Mouse (Mus musculus) intestine, embryonic 14.5 days (tissue): ENCODE measurements around the gene Ppfibp2. TPM values are rescaled to one million over a fixed set of nuclear protein-coding genes. Genes with fewer than 3 reads are reported as not detected.

Experiments used
- ATAC-seq: fragments of 200-750 bp; cut with Nextera tagmentation; replicated peaks from 2 replicates; pipeline ENCODE4 v1.8.0; 2017; ENCODE audit warnings: low read depth, moderate number of reproducible peaks, moderate TSS enrichment, moderate library complexity; ENCODE audit not compliant: low FRiP score, low TSS enrichment
- DNase-seq: peaks from one replicate; pipeline ENCODE4 v3.0.0-alpha.2; 2018; ENCODE audit warnings: low spot score
- H3K27ac ChIP-seq: fragments of 300-500 bp; sonication (generic); 2 replicates; pipeline ENCODE4 v1.5.1; 2014; ENCODE audit warnings: low read depth, mild to moderate bottlenecking, control low read depth
- H3K27me3 ChIP-seq: fragments of 300-500 bp; sonication (generic); replicated peaks from 2 replicates; pipeline ENCODE4 v1.6.1; 2014; ENCODE audit warnings: low read length, control low read depth; ENCODE audit not compliant: control insufficient read depth, insufficient read depth
- H3K36me3 ChIP-seq: fragments of 300-500 bp; sonication (generic); 2 replicates; pipeline ENCODE4 v1.6.1; 2014; ENCODE audit warnings: low read length, control low read depth; ENCODE audit not compliant: control insufficient read depth, insufficient read depth
- H3K4me1 ChIP-seq: fragments of 300-500 bp; sonication (generic); replicated peaks from 2 replicates; pipeline ENCODE4 v1.6.1; 2014; ENCODE audit warnings: low read length, control low read depth, mixed read lengths; ENCODE audit not compliant: control insufficient read depth, insufficient read depth
- H3K4me2 ChIP-seq: fragments of 300-500 bp; sonication (generic); 2 replicates; pipeline ENCODE4 v1.6.1; 2014; ENCODE audit warnings: low read length
- H3K4me3 ChIP-seq: fragments of 300-500 bp; sonication (generic); 2 replicates; pipeline ENCODE4 v1.5.1; 2014; ENCODE audit warnings: low read depth, low read length, control low read depth, mixed read lengths
- H3K9ac ChIP-seq: fragments of 300-500 bp; sonication (generic); 2 replicates; pipeline ENCODE4 v1.6.1; 2014; ENCODE audit warnings: mild to moderate bottlenecking, low read length
- H3K9me3 ChIP-seq: fragments of 300-500 bp; sonication (generic); 2 replicates; pipeline ENCODE4 v1.6.1; 2016; ENCODE audit warnings: low read length, control low read depth; ENCODE audit not compliant: control insufficient read depth
- WGBS: fragments of 180-500 bp; shearing (Covaris S2); extraction: QIAGEN DNeasy Blood & Tissue Kit; methylation state at CpG from one replicate; pipeline ENCODE4 v1.1.7; 2014; 5-methylcytosine and 5-hydroxymethylcytosine counted together
- polyA plus RNA-seq: library from polyadenylated mRNA; unstranded; fragments of >200 nt; fragmentation: Nextera tagmentation; extraction: Ambion mirVana; gene quantifications from 2 replicates; pipeline ENCODE4 v1.2.1, GENCODE M21; 2014

Gene Ppfibp2
- polyA plus RNA-seq, 1 experiment from 2014 or later, result 11.2 TPM

- WGBS, result 75% methylated on average over 3 of the region's 3 CpGs
- Histone ChIP-seq H3K27me3 (no peaks in the 10 kb centered on the region), H3K9ac (no peak overlapping the region), H3K4me1 (no peaks in the 10 kb centered on the region), H3K36me3 (no peaks in the 10 kb centered on the region), H3K4me2 (no peak overlapping the region), H3K4me3 (no peak overlapping the region), H3K27ac (no peak overlapping the region), H3K9me3 (no peaks in the 10 kb centered on the region)
- ATAC-seq, result no peak
- no peak for DNase-seq
Measured at GRCm38 (mm10) chr7:107620137-107620536, 25.1 kb downstream of the Ppfibp2 start.

GRCm38 (mm10) chr7:107624432-107624831 lies 29.4 kb downstream of the Ppfibp2 start:
- no peak for DNase-seq
- H3K36me3 ChIP-seq, result no peaks in the 10 kb centered on the region
- H3K9me3 ChIP-seq, result no peaks in the 10 kb centered on the region
- 52% methylated on average over 3 of the region's 3 CpGs for WGBS
- ATAC-seq, result no peak
- no peak overlapping the region for H3K9ac ChIP-seq
- no peaks in the 10 kb centered on the region for H3K27me3 ChIP-seq
- H3K4me1 ChIP-seq, result no peaks in the 10 kb centered on the region
- H3K4me2 ChIP-seq, result no peak overlapping the region
- no peak overlapping the region for H3K27ac ChIP-seq
- no peak overlapping the region for H3K4me3 ChIP-seq

- Histone ChIP-seq H3K36me3 (no peaks in the 10 kb centered on the region), H3K9ac (no peak within 1 kb of the TSS), H3K4me1 (no peaks in the 10 kb centered on the region), H3K9me3 (no peaks in the 10 kb centered on the region), H3K27ac (no peak within 1 kb of the TSS), H3K4me3 (no peak within 1 kb of the TSS), H3K4me2 (no peak within 1 kb of the TSS), H3K27me3 (no peaks in the 10 kb centered on the region)
- 82% methylated on average over 2 of the region's 2 CpGs for WGBS
- DNase-seq (no peak), ATAC-seq (no peak)
Measured at GRCm38 (mm10) chr7:107625061-107625460, 30.1 kb downstream of the Ppfibp2 start, which contains the start of gene 5330417H12Rik. TSS of gene 5330417H12Rik (minus strand) at chr7:107625161.

- Histone ChIP-seq H3K36me3 (no peaks in the 10 kb centered on the region), H3K4me1 (no peaks in the 10 kb centered on the region), H3K4me3 (no peak overlapping the region), H3K4me2 (no peak overlapping the region), H3K27ac (no peak overlapping the region), H3K27me3 (no peaks in the 10 kb centered on the region), H3K9ac (no peak overlapping the region), H3K9me3 (no peaks in the 10 kb centered on the region)
- WGBS, result 38% methylated on average over 6 of the region's 6 CpGs
- ATAC-seq (no peak), DNase-seq (no peak)
Measured at GRCm38 (mm10) chr7:107625781-107626180, 30.8 kb downstream of the Ppfibp2 start.

GRCm38 (mm10) chr7:107628383-107628782 lies 33.4 kb downstream of the Ppfibp2 start:
- Histone ChIP-seq H3K9me3 (no peaks in the 10 kb centered on the region), H3K36me3 (no peaks in the 10 kb centered on the region), H3K4me2 (no peak overlapping the region), H3K27ac (no peak overlapping the region), H3K4me1 (no peaks in the 10 kb centered on the region), H3K27me3 (no peaks in the 10 kb centered on the region), H3K4me3 (no peak overlapping the region), H3K9ac (no peak overlapping the region)
- ATAC-seq (no peak), DNase-seq (no peak)

GRCm38 (mm10) chr7:107633201-107633600 lies 38.2 kb downstream of the Ppfibp2 start:
- Histone ChIP-seq H3K36me3 (no peaks in the 10 kb centered on the region), H3K4me1 (no peaks in the 10 kb centered on the region), H3K9ac (no peak overlapping the region), H3K9me3 (no peaks in the 10 kb centered on the region), H3K27me3 (no peaks in the 10 kb centered on the region), H3K4me2 (no peak overlapping the region), H3K4me3 (no peak overlapping the region), H3K27ac (no peak overlapping the region)
- DNase-seq (no peak), ATAC-seq (no peak)
- 89% methylated on average over 4 of the region's 4 CpGs for WGBS

- ATAC-seq (no peak), DNase-seq (no peak)
- H3K4me3 ChIP-seq, result no peak overlapping the region
- H3K36me3 ChIP-seq, result no peaks in the 10 kb centered on the region
- H3K9me3 ChIP-seq, result no peaks in the 10 kb centered on the region
- H3K4me2 ChIP-seq, result no peak overlapping the region
- no peaks in the 10 kb centered on the region for H3K4me1 ChIP-seq
- H3K27ac ChIP-seq, result no peak overlapping the region
- no peak overlapping the region for H3K9ac ChIP-seq
- H3K27me3 ChIP-seq, result no peaks in the 10 kb centered on the region
- 89% methylated on average over 7 of the region's 7 CpGs for WGBS
Measured at GRCm38 (mm10) chr7:107637398-107637797, 42.4 kb downstream of the Ppfibp2 start.

GRCm38 (mm10) chr7:107638026-107638425 lies 43.0 kb downstream of the Ppfibp2 start:
- H3K9me3 ChIP-seq, result no peaks in the 10 kb centered on the region
- H3K4me3 ChIP-seq, result no peak overlapping the region
- no peak overlapping the region for H3K27ac ChIP-seq
- no peaks in the 10 kb centered on the region for H3K36me3 ChIP-seq
- H3K4me1 ChIP-seq, result no peaks in the 10 kb centered on the region
- no peak overlapping the region for H3K9ac ChIP-seq
- DNase-seq (no peak), ATAC-seq (no peak)
- WGBS, result 87% methylated on average over 5 of the region's 5 CpGs
- H3K4me2 ChIP-seq, result no peak overlapping the region
- H3K27me3 ChIP-seq, result no peaks in the 10 kb centered on the region

- no peaks in the 10 kb centered on the region for H3K4me1 ChIP-seq
- no peak overlapping the region for H3K9ac ChIP-seq
- DNase-seq, result no peak
- no peak overlapping the region for H3K4me3 ChIP-seq
- no peaks in the 10 kb centered on the region for H3K9me3 ChIP-seq
- H3K27me3 ChIP-seq, result no peaks in the 10 kb centered on the region
- no peaks in the 10 kb centered on the region for H3K36me3 ChIP-seq
- no peak overlapping the region for H3K27ac ChIP-seq
- no peak overlapping the region for H3K4me2 ChIP-seq
- 69% methylated on average over 7 of the region's 7 CpGs for WGBS
- no peak for ATAC-seq
Measured at GRCm38 (mm10) chr7:107642586-107643275, 47.7 kb downstream of the Ppfibp2 start.
